Mouse (Mus musculus) lung, postnatal 25 days (tissue): ENCODE measurements around the gene Ctcf.
A peak's percentile ranks its signal among the peaks of the same experiment; 100 is the strongest.

Source experiments
- DNase-seq: peaks from one replicate; pipeline ENCODE4 v3.0.0; 2022; ENCODE audit warnings: low spot score

The Ctcf gene

DNA sequence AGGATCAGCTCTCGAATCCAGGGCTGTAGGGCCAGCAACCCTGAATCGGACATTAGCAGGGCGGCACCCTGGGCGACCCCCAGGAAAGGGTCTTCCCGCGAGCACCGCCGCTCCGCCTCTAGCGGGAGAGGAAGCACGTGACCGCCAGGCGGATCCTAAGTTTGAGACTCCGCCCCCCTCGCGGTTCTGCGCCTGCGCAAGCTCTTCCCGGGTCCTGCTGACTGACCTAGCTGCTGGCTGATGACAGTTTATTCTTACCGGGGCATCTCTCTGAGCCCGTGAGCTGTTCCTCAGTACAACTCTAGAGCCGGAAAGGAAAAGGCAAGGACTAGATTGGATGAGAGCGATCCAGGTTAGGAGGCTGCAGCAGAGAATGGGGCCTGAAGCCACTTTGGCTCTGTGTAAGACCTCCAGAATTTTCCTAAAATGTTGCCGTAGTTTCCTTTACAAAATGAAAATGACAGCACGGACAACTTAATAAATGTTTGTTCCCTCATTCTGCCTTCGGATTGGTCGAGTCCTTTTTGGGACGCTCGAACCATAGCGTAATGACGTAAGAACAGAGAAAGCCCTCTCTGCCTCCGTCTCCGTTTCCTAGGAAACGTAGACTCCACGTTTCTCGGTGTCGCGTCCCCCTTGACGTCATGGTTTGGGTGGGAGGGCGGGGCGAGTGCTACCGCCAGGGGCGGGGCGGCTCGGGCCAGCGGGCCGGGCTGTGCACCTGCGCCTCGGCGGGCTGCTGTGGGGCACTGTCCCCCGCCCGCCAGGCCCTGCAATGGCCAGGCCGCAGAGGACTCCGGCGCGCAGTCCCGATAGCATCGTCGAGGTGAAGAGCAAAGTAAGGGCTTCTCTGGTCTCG is 64.8 kb downstream of the Ctcf start, which contains the start of the genes Acd and Pard6a:
Acd (minus strand) TSS at position 137 of the 859 bp plus-strand sequence.
Pard6a (plus strand) TSS at position 183 of the 859 bp plus-strand sequence.
- DNase-seq, result peak; percentile 94

DNA sequence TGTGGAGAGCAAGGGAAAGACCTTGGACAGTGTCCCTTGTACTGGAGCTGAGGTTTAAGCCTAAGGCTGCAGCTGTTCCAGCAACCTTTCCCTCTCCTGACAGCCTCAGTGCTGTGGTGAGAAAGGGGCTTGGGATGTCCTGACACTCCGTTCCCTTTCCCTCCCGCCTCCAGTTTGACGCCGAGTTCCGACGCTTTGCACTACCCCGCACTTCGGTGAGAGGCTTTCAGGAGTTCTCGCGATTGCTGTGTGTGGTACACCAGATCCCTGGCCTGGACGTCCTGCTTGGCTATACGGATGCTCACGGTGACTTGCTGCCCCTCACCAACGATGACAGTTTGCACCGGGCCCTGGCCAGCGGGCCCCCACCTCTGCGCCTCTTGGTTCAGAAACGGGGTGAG is 65.6 kb downstream of the Ctcf start:
- DNase-seq, result no peak

DNA sequence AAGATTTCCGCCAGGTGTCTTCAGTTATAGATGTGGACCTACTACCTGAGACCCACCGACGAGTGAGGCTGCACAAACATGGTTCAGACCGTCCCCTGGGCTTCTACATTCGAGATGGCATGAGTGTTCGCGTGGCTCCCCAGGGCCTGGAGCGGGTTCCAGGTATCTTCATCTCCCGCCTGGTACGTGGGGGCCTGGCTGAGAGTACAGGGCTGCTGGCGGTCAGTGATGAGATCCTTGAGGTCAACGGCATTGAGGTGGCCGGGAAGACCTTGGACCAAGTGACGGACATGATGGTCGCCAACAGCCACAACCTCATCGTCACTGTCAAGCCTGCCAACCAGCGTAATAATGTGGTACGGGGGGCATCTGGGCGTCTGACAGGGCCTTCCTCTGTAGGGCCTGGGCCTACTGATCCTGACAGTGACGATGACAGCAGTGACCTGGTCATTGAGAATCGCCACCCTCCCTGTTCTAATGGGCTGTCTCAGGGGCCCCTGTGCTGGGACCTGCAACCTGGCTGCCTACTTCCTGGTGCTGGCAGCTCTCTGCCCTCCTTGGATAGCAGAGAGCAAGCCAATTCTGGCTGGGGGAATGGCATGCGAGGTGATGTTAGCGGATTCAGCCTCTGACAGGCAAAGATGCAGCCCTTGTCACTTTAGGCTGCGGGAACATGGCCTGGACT is 66.5 kb downstream of the Ctcf start:
- DNase-seq, result no peak

DNA sequence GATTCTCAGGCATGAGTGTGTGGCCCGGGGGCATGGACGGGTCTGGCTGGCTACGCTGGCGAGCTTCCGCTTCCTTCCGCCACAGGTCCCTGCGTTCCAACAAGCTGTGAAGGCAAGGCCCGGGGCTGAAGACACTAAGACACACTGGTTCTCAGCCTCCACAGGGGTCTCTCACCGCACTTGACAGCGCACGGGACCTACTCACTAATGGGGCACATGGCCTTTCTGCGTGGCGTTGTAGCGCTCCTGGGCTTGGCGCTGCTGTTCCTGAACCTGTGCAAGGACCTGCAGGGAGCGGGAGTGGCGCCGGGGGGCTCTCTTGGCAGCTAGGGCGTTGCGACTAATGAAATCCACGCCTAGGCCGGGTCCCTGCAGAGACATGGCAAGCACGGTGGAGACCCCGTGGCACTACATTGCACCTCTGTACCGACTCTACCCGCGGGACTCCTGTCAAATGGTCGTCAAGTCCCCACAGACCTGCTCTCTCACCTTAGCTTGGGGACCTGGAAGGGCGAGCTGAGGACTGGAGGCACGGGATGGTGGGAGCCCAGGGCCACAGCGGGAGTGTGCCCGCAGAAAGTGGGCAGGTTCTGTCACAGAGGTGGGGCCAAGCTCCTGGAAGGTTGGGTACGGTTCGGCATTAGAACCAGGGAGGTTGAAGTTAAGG is 67.9 kb downstream of the Ctcf start:
- DNase-seq, result no peak

DNA sequence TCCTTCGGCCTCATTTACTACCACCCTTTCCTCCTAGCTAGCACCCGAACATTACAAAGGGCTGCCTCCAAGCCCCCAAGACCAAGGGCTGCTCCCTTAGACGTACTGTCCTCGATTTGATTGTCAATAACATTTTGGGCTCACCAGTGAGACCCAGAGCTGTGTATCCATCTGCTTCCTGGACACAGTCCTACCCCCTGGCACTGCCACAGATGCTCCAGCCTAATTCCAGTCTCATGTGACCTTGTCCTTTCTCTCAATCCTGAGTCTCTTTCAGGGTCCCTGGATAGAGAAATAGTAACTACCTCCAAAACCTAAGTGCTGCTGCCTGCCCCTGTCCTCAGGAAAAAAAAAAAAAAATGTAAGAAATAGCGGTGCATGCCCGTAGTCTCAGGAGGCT is 68.6 kb downstream of the Ctcf start:
- DNase-seq, result no peak

DNA sequence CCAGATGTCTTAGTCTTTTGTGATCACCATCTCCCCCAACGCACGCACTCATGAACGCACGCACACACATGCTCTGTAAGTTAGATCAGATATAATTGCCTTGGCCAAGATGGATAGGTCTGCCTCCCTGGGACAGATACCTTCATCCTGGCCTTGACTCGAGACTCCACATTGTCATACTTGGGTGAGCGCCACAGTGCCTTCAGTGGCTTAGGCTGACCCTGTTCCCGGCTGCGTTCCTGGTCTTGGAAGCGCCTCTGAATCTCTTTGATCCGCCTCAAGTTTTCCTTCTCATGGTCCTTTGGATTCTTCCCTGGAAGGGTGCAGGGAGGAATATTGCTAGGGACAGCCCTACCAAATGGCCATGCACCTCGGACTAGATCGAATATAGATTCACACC is 70.1 kb downstream of the Ctcf start:
- no peak for DNase-seq

DNA sequence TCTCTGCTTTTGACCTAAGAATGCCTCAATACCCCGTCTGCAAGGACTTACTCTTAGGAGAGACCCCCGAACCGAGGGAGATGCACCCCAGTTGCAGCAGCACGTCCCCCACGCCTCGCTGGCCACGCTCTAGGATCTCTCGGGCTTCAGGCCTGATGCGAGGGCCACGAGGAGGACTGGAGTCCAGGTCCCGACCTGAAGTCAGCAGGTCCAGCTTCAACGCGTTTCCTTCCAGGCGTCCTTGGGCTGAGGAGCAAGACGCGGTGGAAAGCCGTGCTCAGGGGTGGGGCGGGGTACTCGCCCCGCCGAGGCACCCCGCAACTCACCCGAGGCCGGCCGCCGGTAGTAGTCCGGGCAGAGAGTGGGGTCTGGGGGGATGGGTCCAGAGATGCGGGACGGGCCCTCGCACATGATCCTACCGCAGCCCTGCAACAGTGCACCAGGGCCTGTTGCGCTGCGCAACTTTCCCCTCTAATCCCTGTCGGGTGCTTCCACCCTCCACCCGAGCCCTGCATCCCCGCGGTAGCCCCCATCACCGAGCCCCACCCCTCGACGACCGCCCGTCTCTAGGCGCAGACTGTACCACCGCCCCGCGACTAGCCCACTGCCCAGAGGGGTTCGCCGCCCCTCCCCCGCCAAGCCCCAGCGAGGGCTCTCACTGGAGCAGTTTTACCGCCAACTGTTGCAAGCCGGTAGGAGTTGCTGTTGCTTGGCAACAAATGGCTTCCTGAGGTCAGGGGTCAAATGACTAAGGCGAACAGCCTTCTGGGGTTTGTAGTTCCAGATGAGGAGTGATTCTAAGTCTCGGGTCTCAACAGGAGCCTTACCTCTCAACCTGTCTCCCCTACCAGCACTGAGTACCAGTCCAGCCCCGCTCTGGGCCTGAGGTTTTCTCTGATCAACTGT is 71.4 kb downstream of the Ctcf start, which contains the start of the genes 4933405L10Rik and Enkd1:
4933405L10Rik (plus strand) TSS at position 158 of the 906 bp plus-strand sequence.
Enkd1 (minus strand) TSS at position 713 of the 906 bp plus-strand sequence.
- DNase-seq, result peak; percentile 92

DNA sequence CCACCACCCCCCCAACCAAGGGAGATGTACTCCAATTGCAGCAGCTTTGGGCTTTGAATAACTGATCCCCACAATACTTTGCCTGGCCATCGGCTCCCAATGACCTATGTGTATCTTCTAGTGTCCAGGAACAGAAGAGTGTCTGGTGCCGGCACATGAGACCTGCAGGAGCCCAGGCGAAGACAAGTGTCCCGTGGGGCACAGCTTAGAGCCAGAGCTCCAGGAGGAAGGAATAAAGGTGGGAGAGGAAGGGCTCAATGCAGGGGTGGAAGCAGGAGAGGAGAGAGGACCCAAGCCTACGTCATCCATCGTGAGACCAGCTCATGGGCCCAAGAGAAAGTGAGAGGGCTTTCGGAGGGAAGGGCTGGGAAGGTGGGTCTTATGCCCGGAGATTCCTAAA is 72.3 kb downstream of the Ctcf start:
- DNase-seq, result no peak

DNA sequence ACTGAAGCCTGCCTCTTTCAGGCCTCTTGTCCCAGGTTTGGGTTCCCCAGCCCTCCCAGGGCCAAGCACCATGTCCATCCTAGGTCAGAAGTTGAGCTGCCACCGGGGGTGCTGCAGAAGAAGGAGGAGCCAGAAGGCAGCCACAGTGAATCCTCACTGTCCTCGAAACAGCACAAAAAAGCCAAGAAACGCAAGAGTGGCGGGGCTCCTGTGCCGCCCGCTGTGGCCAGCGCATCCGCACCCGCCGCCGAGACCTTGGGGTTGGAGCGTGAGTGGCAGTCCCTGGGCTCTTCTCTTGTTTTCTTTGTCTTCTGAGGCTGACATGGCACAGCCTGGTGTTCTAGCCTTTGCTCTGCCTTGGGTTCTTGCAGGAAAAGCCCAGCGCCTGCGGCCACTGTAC is 72.9 kb downstream of the Ctcf start:
- DNase-seq, result no peak

DNA sequence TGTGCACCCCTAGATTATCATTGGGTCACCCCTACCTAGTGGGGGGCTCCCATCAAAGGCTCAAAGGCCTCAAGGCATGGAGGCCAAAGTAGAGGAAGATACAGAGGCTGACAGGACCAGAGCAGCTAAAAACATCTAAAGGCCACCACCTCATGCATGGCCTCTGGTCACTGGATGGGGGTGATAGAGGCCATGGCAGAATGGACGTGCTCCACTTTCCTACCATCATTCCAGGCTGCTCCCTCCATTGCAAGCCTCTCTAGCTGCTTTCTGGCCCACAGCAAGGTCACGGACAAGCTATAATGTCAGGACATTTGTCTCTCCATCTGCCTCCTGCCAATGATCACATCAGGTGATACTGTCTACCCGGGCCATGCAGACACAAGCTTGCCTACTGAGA is 75.9 kb downstream of the Ctcf start:
- no peak for DNase-seq

DNA sequence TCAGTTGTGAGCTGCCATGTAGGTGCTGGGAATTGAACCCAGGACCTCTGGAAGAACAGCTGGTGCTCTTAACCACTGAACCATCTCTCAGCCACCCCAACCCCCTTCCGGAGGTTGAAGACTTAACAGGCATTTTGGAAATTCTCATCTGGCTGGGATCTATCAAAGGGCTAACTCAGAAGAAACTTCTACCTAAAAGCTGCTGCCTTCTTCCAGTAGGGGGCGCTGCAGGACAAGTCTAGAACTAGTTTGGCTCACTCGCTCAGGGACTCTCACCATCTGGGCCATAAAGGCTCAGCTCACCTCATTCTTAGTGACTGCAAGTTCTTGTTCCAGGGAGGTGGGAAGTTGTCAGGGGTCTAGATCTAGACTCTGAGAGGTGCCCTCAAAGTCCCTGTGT is 77.8 kb downstream of the Ctcf start:
- peak; percentile 91 for DNase-seq

DNA sequence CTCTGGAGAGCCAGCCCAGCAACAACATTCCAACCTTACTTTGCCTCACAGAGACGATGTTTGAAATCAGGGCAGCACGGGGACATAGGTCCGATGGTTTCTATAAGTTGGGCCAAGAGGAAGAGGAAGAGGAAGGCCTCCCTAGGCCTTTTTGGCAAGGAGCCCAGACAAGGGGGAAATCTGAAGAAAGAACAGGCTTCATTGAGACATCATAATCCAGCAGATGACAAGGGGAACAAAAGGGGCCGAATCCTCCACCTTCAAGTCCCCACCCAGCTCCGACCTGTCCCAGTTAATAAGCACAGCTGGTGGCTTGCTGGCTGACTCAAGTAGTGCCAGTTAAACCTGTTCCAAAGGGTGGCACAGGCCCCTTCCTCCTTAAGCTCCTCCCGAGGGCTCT is 78.7 kb downstream of the Ctcf start:
- no peak for DNase-seq

DNA sequence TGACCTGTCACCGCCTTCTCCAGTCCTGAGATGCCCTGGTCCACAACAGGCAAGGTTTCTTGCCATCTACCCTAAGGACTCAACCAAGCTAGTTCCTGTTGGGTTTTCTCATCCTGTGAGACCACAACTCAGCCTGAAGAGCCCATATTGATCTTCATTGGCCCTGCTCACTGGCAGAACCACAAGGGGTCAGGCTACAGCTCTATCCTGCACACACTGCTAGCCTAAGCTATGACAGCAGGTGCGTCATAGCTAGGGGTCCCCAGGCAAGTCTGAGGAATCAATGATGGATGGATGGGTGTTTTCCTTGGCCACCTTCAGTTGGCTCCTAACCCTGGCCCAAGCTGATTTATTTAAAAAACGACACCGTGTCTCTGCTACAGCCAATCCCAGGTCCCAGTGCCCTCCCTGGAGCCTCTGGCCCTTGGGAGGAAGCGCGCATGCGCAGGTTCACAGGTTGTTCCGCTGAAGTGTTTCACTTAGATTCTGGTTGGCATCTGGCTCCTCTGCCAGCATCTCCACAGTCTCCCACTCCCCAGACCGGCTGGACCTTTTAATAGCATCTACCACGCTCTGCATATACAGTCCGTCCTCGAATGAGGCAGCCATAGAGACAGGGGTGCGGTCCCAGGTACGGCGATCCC is 80.1 kb downstream of the Ctcf start:
- DNase-seq, result no peak

DNA sequence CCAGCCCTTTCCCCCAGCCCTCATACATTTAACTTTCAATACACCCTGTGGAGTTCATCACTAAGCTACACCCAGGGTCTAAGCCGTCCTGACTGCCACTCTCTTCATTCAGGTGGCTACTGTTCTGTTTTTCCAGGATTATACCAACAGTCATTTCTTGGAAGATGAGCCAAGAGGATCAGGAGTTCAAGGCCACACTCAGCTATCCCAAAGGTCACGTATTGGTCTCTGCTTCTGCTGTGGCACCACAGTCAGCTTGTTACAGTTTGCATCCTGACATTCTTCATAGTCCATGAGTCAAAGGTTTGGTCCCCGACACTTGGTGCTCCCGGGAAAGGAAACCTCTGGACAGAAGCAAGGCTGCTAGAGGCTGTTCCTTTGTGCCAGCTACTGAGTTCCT is 83.3 kb downstream of the Ctcf start:
- no peak for DNase-seq

DNA sequence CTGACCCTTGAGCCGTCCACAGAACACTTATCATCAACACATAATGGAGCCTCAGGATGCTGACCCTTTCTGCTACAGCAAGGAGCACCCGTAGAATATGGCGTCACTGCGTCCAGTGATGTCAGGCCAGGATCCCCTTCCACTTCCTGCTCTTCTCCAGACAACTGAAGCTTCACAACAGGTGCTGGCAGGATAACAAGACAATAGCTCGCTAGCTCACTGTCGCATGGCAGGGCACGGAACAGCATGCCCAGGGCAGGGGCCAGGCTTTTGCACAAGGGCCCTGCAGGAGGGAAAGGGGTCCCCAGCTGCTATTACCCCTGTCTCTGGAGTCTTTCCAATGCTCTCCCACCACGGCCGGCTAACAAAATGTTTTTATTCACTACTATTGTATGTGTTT is 86.5 kb downstream of the Ctcf start:
- no peak for DNase-seq

DNA sequence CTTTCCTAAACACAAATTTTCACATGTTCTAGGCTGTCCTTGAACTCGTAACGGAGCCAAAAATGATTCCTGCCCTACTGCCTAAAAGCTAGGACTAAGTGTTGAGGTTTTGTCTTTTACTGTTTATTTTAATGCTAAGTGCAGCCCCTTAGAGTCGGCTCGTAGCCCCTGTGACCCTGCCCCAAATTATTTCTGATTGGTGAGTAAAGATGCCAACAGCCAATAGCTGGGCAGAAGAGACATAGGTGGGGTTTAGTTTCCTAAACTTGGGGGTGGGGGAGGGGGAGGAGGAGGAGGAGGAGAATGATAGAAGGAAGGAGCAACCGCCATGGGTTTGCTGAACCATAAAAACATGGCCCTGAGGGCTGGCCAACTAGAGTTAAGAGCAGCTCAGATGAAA is 89.4 kb downstream of the Ctcf start:
- no peak for DNase-seq

DNA sequence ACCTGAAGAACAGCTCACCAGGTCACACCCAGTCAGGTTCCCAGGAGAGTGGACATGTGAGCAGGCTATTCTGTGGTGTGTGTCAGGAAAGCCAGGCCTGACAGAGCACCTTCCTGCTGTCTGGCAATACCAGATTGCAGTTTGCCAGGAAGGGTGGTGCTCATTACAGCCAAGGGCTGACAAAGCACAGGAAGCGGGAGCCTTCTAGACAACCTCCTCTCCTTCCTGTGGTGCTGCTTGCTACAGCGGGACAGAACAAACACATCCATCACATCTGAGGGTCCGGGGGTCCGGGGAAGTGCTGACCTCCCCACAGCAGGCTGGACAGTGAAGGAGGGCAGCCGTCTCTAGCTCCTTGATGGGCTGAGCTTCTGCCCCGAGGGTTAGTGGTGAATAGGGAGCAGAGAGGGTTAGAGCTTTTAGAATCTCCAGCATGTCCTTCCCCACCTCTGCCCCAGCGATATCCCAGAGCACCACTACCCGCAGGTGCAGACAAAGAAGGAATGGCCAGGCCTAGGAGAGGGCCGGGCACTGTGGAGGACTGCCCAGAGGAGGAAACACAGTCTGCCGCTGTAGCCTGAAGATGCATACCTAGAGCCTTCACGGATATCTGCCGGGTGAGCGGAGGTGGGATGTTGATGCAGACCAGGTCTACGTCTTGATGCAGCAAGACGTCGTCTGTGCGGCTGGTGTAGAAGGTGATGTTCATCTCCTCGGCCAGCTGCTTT is 91.2 kb downstream of the Ctcf start:
- DNase-seq, result peak; percentile 82

DNA sequence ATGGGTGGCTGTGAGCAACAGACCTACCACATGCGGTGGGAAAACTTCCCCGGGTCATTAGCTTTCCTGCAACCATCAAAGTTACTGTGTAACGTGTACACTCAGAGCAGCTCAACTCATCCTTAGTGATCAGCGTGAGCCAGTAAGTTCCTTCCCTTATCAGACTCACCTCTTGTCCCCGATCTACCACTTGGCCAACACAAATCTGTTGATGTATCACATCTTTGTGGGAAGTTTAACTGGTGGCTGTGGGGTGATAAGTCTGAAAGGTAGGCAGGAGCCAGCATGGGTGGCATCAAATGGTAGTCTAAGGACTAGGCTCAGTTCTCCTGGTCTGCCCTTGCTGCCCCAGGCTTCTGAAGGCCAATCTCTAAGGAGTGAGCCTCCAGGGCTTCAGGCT is 95.8 kb downstream of the Ctcf start:
- no peak for DNase-seq
